Mouse (Mus musculus): ENCODE measurements around the gene Ttc9b.

- TF ChIP-seq CTCF (IDR thresholded peaks at IDR 0.05; ENCODE audit: control insufficient read depth, insufficient read depth, low read length) = no peak
- TF ChIP-seq POLR2A (IDR thresholded peaks at IDR 0.05; ENCODE audit: borderline replicate concordance, control insufficient read depth, low read depth, low read length) = no peak
Observed at GRCm38 (mm10) chr7:27687043-27687442, 33.3 kb downstream of the Ttc9b start.
